8 mouse cellular contexts compared by ENCODE assay signal in the genomic region with DNA sequence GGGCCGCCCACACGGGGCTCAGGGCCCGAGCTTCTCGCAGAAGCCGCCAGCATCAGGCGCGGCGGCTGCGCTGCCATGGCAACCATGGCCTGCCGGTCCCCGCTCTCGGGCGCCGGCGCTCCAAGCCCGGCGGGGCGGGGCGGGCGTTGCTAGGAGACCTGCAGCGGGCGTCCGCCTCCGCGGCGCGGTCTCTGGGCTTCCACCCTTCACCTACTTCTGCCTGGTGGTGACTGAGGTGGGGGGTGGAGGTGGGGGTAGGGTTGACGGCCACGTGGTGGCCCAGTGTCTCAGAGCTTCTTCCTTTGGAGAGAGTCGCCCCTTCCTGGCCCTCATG.
DNase-seq lines count a peak whose midpoint lies in the region; ATAC-seq lines count a peak whose summit lies in the region.

No protein-coding gene starts in this region.

- H3K4me1 ChIP-seq in embryonic facial prominence, embryonic 12.5 days = peaks cover 7% of the 10 kb centered on the region; the same call in 1 of the 2 replicates
- H3K4me1 ChIP-seq in heart, embryonic 13.5 days = peaks cover 15% of the 10 kb centered on the region
- H3K4me1 ChIP-seq in liver, embryonic 11.5 days (replicated peaks; ENCODE audit: control insufficient read depth, insufficient read depth, low read length) = peaks cover 2% of the 10 kb centered on the region; the same call in 1 of the 2 replicates

- H3K36me3 ChIP-seq in embryonic facial prominence, embryonic 12.5 days = no peaks in the 10 kb centered on the region
- H3K36me3 ChIP-seq in heart, embryonic 13.5 days = no peaks in the 10 kb centered on the region
- no peaks in the 10 kb centered on the region for H3K36me3 ChIP-seq in liver, embryonic 11.5 days (ENCODE audit: control insufficient read depth, insufficient read depth, low read length)

- peak overlapping the region; percentile 43; the same call in 1 of the 2 replicates for H3K27ac ChIP-seq in embryonic facial prominence, embryonic 12.5 days
- H3K27ac ChIP-seq in heart, embryonic 13.5 days (replicated peaks) = no peak overlapping the region
- H3K27ac ChIP-seq in liver, embryonic 11.5 days (ENCODE audit: low read depth, low read length) = no peak overlapping the region

- H3K4me3 ChIP-seq in embryonic facial prominence, embryonic 12.5 days = peak overlapping the region; percentile 67
- H3K4me3 ChIP-seq in heart, embryonic 13.5 days = peak overlapping the region; percentile 66
- peak overlapping the region; percentile 66 for H3K4me3 ChIP-seq in liver, embryonic 11.5 days (ENCODE audit: low read depth, low read length)

- DNase-seq in A20 (ENCODE audit: low read depth, low spot score) = peak; percentile 95
- DNase-seq in adrenal gland, postnatal 36 days = peak; percentile 93 to 97
- DNase-seq in kidney, postnatal 10 days = peak; percentile 92
- peak; percentile 82 for DNase-seq in liver, embryonic 11.5 days (ENCODE audit: low spot score)
- peak; percentile 94 to 97 for DNase-seq in spleen, postnatal 36 days (ENCODE audit: low spot score in 2 of 2)

- ATAC-seq in embryonic facial prominence, embryonic 12.5 days (ENCODE audit: insufficient number of reproducible peaks, insufficient read depth, low FRiP score, low TSS enrichment) = peak; percentile 91
- peak; percentile 78 for ATAC-seq in heart, embryonic 13.5 days (ENCODE audit: extremely low read depth, insufficient number of reproducible peaks, low FRiP score, low TSS enrichment)
- peak; percentile 87 for ATAC-seq in liver, embryonic 11.5 days (replicated peaks; ENCODE audit: low FRiP score)
- peak; percentile 84 for ATAC-seq in monocyte, adult 5-6 weeks (replicated peaks; ENCODE audit: insufficient number of reproducible peaks, low FRiP score, low TSS enrichment, poor library complexity, severe bottlenecking)

- H3K27me3 ChIP-seq in embryonic facial prominence, embryonic 12.5 days = no peaks in the 10 kb centered on the region
- H3K27me3 ChIP-seq in heart, embryonic 13.5 days (replicated peaks) = no peaks in the 10 kb centered on the region
- peaks cover 8% of the 10 kb centered on the region for H3K27me3 ChIP-seq in liver, embryonic 11.5 days (replicated peaks; ENCODE audit: control insufficient read depth, insufficient read depth, low read length)

- peak overlapping the region; percentile 62 for H3K9ac ChIP-seq in embryonic facial prominence, embryonic 12.5 days
- peak overlapping the region; percentile 76 for H3K9ac ChIP-seq in heart, embryonic 13.5 days
- H3K9ac ChIP-seq in liver, embryonic 11.5 days (ENCODE audit: low read depth, low read length) = peak overlapping the region; percentile 32; the same call in 1 of the 2 replicates

- under 1% methylated on average over 25 of the region's 30 CpGs for WGBS in embryonic facial prominence, embryonic 12.5 days
- WGBS in heart, embryonic 13.5 days = 0% methylated on average over 26 of the region's 30 CpGs
- under 1% methylated on average over 30 of the region's 30 CpGs for WGBS in liver, embryonic 11.5 days

- peak overlapping the region; percentile 63 for H3K4me2 ChIP-seq in embryonic facial prominence, embryonic 12.5 days (replicated peaks)
- H3K4me2 ChIP-seq in heart, embryonic 13.5 days = peak overlapping the region; percentile 75
- peak overlapping the region; percentile 88 for H3K4me2 ChIP-seq in liver, embryonic 11.5 days

- no peaks in the 10 kb centered on the region for H3K9me3 ChIP-seq in embryonic facial prominence, embryonic 12.5 days
- no peaks in the 10 kb centered on the region for H3K9me3 ChIP-seq in heart, embryonic 13.5 days
- H3K9me3 ChIP-seq in liver, embryonic 11.5 days (ENCODE audit: control insufficient read depth, low read length) = no peaks in the 10 kb centered on the region
